Mouse (Mus musculus): Measurements from ENCODE around the gene Nr2e3. TPM values are rescaled to one million over a fixed set of nuclear protein-coding genes. Genes with fewer than 3 reads are reported as not detected.
"Not testable (repeated sequence)": the region's sequence is repeated elsewhere in the genome, so short reads cannot be mapped to it uniquely, and the experiment has no call there.

Nr2e3 gene
- total RNA-seq, 4 experiments from 2014 or later = not detected

DNA sequence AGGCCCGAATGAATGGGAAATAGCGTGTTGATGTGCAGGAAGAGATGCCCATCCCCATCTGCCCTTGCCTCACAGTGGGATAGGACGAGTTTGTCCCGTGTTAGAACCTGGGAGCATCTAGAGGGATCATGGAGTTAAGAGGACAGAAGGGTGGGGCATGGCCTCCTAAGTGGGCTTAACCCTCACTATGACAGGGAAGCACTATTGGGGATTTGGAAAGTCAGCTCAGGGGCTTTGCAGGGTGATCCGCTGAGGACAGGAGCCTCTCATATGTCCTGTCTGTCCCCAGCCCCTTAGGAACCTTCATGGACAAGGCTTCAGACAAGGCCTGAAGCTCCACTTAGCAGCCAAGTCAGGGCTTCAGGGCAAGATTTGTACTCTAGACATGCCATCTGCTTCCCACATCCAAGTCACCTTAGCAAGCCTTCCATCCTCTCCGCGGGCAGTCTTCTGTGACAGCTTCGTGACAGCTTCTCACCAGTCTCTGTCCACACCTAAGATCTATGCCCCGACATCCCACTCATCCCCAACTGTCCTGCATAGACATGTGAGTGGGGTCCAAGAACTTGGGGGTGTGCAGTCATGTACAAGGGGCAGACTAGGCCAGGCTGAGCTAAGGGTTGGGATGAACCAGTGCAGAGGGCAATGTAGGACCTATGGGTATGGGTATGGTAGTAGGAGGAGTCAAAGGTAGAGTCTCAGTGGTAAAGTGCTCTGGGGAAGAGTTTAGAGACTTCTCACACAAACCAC lies 9.3 kb downstream of the Nr2e3 start:
- no peak for DNase-seq (ENCODE audit: low spot score)

DNA sequence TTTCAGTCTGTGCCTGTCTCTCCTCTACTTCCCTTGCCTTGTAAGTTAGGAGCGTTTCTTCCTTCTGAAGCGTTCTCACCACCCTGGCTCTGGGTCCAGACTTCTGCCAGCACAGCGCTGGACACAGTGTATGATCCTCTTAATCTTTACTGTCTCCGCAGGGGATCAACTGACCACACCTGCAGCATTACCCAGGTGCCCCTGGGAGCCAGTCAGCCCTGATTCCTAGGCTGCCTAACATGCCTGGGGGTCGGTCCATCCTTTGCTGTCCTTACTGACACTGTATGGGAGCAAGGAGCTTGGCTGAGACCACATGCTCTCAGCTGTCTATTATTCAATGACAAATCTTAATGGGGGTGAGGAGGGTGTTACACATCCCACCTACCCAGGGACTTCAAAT lies 10.5 kb downstream of the Nr2e3 start:
- no peak for DNase-seq (ENCODE audit: low spot score)

DNA sequence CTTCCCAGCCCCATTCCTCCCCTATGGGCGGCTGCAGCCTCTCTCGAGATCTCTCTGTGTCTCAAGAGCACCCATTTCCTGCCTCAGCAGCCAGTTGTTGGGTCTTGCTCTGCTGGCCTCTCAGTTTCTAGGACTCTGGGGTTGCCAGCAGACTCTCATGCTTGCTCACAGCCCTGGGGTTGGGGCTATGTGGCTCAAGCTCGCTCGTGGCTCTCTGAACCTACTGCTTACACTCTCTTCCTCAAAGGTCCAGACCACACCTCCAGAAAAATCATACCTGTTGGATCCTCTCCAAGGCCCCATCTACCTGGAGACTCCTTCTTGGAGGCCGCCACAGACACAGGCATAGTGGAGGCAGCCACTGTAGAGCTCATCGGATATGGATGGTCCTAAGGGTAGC lies 10.9 kb downstream of the Nr2e3 start:
- no peak for DNase-seq (ENCODE audit: low spot score)

DNA sequence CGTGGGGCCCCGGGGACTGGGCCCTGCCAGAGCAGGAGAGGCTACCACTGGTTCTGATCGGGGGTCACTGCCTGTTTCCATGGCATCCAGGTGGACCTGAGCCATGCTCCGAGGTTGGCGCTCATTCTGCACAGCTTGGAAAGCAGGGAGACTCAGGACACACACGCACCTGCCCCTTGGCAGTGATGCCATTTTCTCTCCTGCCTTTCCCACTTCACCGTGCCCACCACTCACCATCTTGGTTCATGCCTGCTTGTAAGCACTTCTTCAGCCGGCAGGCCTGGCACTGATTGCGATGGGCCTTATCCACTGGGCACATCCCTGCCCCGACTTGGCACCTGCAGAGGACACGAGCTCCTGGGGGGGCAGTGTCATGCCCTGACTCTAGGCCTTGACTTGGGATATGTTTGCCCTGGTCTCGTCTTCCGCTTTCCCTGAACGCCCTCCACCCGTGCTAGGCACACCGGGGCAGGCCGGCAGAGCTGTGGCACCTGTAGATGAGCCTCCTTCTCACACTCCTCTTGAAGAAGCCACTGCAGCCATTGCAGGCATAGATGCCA lies 11.7 kb downstream of the Nr2e3 start:
- DNase-seq (ENCODE audit: low spot score) = no peak

DNA sequence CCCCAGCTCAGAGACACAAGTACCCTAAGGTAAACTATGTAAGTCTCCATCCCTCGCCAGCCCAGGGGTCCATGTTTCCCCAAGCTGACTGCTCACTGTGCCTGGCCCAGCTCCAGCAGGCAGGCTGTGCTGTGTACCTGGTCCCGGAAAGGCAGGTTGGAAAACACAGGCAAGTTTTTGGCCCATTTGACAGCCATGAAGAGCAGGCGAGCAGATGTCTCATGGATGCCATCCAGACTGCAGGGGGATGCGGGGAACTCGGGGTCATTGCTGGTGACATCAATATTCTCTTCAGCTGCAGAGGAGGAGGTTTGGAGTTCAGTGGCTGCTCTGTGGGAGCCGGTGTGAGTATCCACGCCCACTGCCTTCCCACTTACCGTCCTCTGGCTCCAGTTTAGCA lies 12.2 kb downstream of the Nr2e3 start:
- DNase-seq (ENCODE audit: low spot score) = no peak

DNA sequence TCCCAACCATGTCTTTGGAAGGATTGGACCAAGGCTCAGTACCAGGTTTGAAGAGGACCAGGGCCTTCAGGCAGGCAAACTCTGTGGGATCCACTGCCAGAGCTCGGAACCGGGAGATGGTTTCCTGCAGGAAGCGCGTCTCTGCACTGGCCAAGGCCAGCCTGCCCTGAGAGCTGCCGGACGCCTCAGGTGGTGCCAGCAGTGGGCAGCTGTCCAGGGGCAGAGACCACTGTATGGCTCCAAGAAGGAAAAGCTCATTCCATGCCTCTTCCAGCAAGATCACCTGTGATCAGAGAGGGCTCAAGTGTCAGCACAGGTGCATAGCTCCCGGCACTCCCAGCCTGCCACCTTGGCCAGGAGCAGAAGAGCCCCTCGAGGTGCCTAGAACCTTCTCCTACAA lies 13.2 kb downstream of the Nr2e3 start:
- DNase-seq (ENCODE audit: low spot score) = no peak

DNA sequence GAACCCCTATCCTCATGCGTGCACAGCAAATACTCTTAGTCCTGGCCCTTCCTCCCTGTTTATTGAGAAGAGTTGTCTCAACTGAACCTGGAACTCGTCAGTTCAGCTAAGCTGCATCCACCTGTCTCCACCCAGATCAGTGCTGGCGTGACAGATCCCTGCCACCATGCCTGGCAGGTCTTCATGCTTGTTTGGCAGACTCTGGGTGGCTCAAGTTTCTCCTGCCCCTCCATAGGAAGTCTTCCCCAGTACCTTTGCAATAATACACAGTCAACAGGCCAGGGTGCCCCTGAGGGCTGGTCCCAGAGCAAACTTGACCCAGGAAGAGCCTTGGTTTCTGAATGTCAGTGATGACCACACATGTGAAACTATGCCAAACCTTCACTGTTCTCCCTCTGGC lies 15.2 kb downstream of the Nr2e3 start:
- DNase-seq (ENCODE audit: low spot score) = no peak

DNA sequence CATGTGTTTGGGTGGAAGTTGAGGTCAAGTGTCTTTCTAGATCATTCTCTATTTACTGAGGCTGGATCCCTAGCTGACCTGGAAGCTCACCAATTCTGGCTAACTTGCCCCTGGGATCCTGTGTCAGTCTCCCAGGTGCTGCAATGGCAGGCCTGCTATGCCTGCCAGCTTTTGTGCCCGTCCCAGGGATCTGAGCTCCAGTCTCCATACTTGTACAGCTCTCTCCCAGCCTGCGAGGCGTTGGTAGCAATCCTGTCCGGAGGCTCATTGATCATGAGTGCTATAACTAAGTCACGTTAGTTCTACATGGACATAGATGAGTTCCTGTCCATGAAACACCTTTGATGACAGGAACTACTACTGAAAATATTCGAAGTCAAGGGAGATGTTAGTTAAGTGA lies 16.6 kb downstream of the Nr2e3 start:
- DNase-seq (ENCODE audit: low spot score) = no peak

DNA sequence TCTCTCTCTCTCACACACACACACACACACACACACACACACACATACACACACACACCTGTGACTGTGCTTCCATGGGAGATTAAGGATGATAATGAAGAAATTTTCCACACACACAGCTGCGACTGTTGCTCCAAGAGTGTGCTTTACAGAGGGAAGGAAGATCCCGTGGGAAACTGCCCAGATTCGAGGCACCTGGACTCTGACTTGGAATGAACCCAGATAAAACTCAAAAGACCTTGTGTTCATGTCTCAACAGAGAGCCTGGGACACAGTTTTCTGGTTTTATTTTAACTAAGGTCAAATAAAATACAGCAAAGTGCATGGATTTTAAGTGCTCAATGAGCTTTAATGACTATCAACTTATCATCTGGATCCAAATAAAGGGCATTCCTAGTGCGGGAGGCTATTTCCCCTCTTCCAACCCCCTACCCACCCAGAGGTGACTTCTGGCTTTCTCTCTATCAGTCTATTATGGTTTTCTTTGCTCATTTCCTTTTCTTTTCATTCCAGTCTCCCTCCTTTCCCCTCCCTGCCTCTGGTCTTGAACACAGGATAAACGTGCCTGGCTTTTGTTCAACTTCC lies 17.9 kb downstream of the Nr2e3 start:
- DNase-seq (ENCODE audit: low spot score) = no peak

DNA sequence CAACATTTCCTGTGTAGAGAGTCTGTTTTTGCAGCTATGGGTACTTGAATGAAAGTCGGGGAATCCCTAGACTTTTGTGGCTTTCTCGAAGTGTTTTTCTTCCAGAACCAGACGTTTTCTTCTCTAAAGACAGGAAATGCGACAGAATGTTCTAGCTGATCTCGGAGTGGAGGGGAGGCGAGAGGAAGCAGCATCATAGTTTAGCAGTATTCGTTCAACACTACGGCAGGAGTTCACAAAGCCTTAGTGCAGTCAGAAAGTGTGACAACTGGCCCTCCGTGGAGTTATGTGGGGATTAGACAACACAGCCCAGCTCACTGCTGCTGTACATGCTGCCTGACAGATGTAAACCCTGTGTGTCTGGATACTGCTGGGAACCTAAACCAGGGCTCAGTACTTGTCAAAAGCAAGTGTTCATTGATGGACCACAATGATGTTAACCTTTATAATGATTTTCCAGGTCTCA lies 18.5 kb downstream of the Nr2e3 start:
- no peak for DNase-seq (ENCODE audit: low spot score)

DNA sequence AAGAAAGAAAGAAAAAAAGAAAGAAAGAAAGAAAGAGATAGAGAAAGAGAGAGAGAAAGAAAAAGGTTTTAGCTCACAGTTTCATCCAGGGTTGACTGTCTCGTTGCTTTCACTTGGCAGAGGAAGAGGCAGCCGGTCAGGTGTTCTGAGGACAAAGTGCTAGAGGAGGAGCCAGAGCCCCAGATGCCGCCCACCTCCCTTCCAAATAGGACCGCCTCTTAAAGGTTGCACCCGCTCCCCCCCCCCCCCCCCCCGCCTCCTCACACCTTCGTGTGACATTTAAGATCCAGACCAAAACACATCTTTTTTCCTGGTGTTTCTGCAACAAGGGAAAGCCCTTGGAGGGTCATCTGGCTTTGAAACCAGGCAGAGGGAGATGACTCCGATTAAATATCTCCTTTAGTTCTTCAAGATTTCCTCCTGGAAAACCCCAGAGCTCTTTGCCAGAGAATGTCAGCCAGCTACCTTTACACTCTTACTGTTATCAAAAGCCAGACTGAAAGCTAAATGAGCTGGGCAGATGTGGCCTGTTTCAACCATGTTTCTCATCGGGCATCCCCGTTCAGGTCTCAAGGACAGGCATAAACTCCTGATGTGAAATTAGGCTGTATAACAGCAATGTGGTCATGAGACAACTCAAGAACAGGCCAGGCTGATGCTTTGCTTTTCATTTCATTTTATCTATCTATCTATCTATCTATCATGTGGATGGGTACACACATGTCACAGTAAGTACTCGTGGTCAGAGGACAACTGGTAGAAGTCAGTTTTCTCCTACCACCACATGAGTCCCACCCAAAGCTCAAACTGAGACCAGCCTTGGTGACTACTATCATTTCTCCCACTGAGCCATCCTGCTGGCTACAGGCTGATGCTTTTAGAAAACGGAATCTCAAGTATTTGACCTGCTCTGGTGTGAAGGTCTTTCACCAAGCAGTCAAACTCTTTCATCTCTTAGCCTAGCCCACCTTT lies 19.3 kb downstream of the Nr2e3 start:
- no peak for DNase-seq (ENCODE audit: low spot score)

DNA sequence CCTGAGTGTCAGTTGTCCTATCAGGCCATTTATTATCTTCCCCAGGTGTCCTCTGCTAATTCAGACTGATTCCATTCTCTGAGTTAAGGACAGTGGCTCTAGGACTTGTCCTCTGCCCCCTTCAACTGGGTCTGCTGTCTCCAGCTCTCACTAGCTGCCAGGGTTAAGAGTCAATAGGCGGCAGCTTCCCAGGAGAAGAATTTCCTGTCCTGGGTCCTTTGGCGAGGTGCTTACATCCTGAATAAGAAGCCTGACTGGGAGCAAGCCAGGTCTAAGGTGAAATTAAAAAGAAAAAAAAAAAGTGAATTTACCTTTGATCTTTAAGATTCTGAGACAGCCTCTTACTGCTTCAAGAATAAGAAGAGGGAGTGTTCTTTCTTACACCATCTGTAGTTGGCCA lies 20.8 kb downstream of the Nr2e3 start:
- DNase-seq (ENCODE audit: low spot score) = no peak

DNA sequence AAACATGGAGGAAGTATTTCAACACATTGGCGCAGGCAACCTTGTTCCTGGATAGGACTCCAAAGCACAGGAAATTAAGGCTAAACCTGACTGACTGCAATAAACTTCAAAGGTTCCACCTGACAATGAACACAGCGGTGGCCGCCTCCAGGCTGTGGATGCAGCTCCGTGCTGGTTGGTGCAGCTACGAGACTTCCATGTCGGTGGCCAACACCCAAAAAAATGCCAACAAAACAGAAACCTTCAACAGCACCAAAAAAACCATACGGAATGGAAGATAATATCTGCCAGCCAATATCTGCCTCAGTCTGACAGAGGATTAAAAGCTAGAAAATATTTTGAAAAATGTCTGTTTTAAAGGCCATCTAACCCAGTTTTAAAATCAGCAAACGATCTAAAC lies 21.9 kb downstream of the Nr2e3 start:
- no peak for DNase-seq (ENCODE audit: low spot score)

DNA sequence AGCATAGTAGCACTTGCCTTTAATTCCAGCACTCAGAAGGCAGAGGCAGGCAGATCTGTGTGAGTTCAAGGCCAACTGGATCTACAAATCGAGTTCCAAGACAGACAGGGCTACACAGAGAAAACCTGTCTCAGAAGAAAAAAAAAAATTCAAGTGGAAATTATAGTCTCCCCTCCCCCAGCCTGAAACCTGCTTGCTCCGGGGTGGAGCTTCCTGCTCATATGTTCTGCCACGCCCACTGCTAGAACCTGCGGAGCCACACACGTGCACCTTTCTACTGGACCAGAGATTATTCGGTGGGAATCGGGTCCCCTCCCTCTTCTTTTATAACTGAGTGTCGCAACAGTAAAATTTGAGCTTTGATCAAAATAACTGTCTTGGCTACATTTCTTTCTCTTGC lies 24.6 kb downstream of the Nr2e3 start:
- not testable (repeated sequence) for DNase-seq (ENCODE audit: low spot score)

DNA sequence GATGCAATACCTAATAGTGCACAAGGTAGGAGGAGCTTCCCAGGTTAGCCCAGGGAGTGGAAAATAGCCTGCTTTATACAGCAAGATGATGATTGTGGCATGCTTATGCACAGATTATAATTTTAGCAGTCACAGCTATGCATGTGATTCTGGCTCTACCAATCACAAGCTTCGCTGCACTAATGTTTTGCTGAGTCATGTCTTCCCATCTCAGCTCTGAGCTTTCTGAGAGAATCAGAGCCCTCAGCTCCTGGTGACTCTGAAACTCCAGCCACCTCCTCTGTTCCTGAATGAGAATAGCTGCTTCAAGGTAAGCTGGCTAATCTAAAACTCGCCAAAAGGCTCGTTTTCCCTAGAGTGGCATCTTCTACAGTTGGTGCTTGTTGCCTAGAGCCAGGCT lies 30.2 kb downstream of the Nr2e3 start:
- no peak for DNase-seq (ENCODE audit: low spot score)

DNA sequence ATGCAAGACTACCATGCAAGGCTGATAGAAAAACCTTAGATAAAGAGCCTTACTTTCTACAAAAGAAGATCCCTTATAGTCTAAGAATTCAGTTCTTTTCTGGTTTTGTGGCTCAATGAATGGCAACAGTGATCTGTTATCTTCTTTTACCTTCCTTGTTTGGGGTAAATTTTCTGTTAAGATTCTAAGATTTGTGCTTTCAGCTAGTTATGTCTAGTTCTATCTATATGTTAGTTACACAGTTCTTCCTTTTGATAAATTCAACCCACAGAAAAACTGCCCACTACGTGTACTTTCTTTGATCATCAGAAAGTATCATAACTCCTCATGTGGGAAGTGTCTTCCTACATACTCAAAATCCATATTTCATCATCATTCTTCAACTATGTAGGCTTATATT lies 45.7 kb downstream of the Nr2e3 start:
- no peak for DNase-seq (ENCODE audit: low spot score)

DNA sequence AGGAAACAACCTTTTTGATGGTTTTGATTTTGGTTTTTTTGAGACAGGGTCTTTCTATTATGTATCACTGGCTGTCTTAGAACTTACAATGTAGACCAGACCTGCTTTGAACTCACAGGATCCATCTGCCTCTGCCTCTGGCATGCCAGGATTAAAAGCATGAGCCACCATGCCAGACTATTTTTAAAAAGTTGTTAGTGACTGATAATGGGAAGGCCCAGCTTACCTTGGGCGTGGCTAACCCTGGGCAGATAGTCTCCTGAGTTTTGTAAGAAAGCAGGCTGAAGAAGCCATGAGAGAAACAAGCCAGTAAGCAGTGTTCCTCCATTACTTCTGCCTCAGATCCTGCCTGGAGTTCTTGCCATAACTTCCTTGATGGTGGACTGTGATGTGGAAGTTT lies 57.1 kb downstream of the Nr2e3 start:
- no peak for DNase-seq (ENCODE audit: low spot score)

Other genes starting within 250 kb of the Nr2e3 start
- gene Senp8, start 209.9 kb downstream of the Nr2e3 start, total RNA-seq (2022) = 10 to 100 TPM in 3 of 4 experiments, 1 to 10 TPM in 1; 6.8 to 11.6 (median 10.9) TPM
- gene Myo9a, start 209.8 kb downstream of the Nr2e3 start, total RNA-seq (2022) = 10 to 100 TPM; 11.2 to 12.4 (median 11.4) TPM